Mouse (Mus musculus) G1E (cell line): ENCODE measurements at regions not wholly inside any gene's neighbourhood (a gene's known extent, or its start where the extent isn't known, plus 50 kb on each side); places are given as distances from the start of the nearest gene placed in this dataset.

Source experiments
- ATAC-seq: 2 replicates; pipeline ENCODE4 v1.8.0; 2016; ENCODE audit warnings: mild to moderate bottlenecking; ENCODE audit not compliant: insufficient number of reproducible peaks, poor library complexity, low FRiP score, severe bottlenecking; ENCODE audit errors: extremely low read depth
- DNase-seq: peaks from one replicate; pipeline ENCODE4 v3.0.0; 2012; ENCODE audit warnings: low spot score
- H3K27me3 ChIP-seq: 2 replicates; pipeline ENCODE4 v1.6.1; 2012; ENCODE audit warnings: mild to moderate bottlenecking, low read length, inconsistent platforms; ENCODE audit not compliant: insufficient read depth
- H3K36me3 ChIP-seq: replicated peaks from 2 replicates; pipeline ENCODE3; 2012; ENCODE audit warnings: mild to moderate bottlenecking, inconsistent platforms
- H3K4me1 ChIP-seq: 2 replicates; pipeline ENCODE4 v1.6.1; 2012; ENCODE audit warnings: low read depth, low read length, inconsistent platforms, mixed read lengths; ENCODE audit not compliant: insufficient read depth
- H3K4me3 ChIP-seq: 2 replicates; pipeline ENCODE4 v1.5.1; 2012; ENCODE audit warnings: low read depth, mild to moderate bottlenecking, inconsistent platforms, low read length, moderate library complexity, mixed read lengths
- H3K9me3 ChIP-seq: replicated peaks from 2 replicates; pipeline ENCODE4 v1.6.1; 2012; ENCODE audit warnings: inconsistent platforms
- CTCF ChIP-seq: IDR thresholded peaks from 2 replicates; pipeline ENCODE4 v1.5.1; 2012; ENCODE audit warnings: low read depth, low read length, inconsistent platforms, mixed read lengths
- GATA1 ChIP-seq: IDR thresholded peaks from 2 replicates; pipeline ENCODE4 v1.6.1; 2012; ENCODE audit warnings: borderline replicate concordance, low read length, inconsistent platforms, mixed read lengths
- GATA2 ChIP-seq: IDR thresholded peaks from 2 replicates; pipeline ENCODE4 v1.6.1; 2012; ENCODE audit warnings: low read depth, low read length, inconsistent platforms, borderline replicate concordance
- POLR2AphosphoS5 ChIP-seq: IDR thresholded peaks from 2 replicates; pipeline ENCODE4 v1.6.1; 2012; ENCODE audit warnings: low read depth, low read length, inconsistent platforms; ENCODE audit not compliant: insufficient replicate concordance
- TAL1 ChIP-seq: conservative IDR thresholded peaks from 2 replicates; pipeline ENCODE4 v1.6.1; 2012; ENCODE audit warnings: low read depth, low read length, inconsistent platforms, mixed read lengths

DNA sequence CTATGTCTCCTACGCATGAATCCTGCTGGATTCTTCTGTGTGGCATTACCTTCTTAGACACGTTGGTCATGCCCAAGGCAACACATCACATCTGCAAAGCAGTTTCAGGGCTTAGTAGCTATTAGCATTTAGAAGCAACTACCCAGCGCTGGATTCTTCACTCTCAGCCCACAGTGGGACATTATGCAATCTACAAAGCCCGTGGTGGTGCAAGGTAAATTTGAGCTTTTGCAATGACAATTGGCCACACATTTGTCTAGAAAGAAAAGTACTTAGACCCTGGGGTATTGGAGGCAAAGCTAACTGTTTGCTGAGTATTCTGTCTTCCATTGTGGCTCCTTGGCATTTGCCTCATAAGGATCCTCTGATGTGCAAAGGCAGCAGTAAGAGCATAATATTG is 144.5 kb upstream of the Krr1 start:
- peaks cover 8% of the 10 kb centered on the region; the same call in 1 of the 2 replicates for H3K4me1 ChIP-seq
- H3K36me3 ChIP-seq, result no peaks in the 10 kb centered on the region
- TF ChIP-seq GATA2, result no peak
- TF ChIP-seq POLR2AphosphoS5, result no peak
- TF ChIP-seq CTCF, result no peak
- no peak for TF ChIP-seq GATA1
- no peak for TF ChIP-seq TAL1
- DNase-seq (no peak), ATAC-seq (no peak)
- no peaks in the 10 kb centered on the region for H3K27me3 ChIP-seq
- H3K9me3 ChIP-seq, result no peaks in the 10 kb centered on the region
- no peak overlapping the region for H3K4me3 ChIP-seq

DNA sequence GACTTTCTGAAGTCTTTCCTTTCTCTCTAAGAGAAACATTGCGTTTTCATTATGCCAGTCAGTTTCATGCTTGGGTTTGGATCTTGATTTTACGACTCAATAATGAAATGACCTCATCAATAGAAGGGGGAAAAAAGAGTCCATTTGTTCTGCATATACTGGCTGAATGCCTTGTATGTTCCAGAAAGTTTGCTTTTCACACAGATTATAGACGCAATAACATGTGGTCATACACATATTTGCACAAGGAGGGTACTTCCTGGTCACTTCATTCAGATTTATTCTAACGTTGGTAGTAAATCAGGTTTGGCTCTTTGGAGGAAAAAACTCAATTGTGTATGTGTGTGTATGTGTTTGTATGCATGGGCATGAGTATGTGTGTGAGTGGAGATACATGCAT is 143.9 kb upstream of the Krr1 start:
- no peak for TF ChIP-seq CTCF
- TF ChIP-seq GATA1, result no peak
- no peak for TF ChIP-seq GATA2
- no peak for TF ChIP-seq POLR2AphosphoS5
- no peak for TF ChIP-seq TAL1
- Histone ChIP-seq H3K4me1 (peaks cover 9% of the 10 kb centered on the region), H3K4me3 (no peak overlapping the region), H3K27me3 (no peaks in the 10 kb centered on the region), H3K9me3 (no peaks in the 10 kb centered on the region), H3K36me3 (no peaks in the 10 kb centered on the region)
- no peak for DNase-seq
- no peak for ATAC-seq

DNA sequence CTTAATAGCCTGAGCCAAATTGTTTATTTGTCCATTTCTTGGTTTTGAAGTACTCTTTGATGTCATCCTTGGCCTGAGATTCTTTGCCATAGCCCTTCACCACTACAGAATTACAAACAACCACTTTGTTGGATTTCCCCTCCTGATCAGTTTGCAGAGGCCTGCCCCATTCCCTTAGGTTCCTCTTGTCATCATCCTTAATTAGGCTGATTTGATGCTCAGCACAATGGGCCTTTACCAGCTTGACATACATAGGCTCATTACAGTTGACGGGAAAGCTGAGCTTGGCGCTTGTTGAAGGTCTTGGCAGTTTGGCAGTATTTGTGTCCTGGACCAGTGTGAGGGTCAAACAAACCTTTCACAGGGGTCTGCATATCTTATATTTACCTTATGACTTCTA is 143.2 kb upstream of the Krr1 start:
- peaks cover 14% of the 10 kb centered on the region for H3K4me1 ChIP-seq
- no peak for ATAC-seq
- H3K27me3 ChIP-seq, result no peaks in the 10 kb centered on the region
- no peak for DNase-seq
- no peak overlapping the region for H3K4me3 ChIP-seq
- H3K9me3 ChIP-seq, result no peaks in the 10 kb centered on the region
- no peaks in the 10 kb centered on the region for H3K36me3 ChIP-seq
- TF ChIP-seq TAL1 (no peak), GATA2 (no peak), CTCF (no peak), POLR2AphosphoS5 (no peak), GATA1 (no peak)

DNA sequence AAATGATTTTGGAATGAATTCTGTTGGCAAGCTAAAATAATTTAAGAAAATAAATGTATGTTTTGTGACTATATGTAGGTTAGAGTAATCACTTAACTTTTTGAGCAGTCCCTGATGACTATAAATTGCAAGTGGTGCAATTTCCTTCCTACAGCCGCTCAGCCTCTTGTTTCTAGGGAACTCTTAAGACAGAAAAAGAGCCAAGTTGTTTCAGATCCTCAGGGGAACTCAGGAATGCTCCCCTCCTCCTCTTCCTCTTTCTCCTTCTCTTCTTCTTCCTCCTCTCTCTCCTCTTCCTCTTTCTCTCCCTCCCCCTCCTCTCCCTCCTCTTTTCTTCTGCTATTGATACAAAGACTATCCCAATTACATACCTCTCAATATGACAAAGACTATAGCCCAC is 141.4 kb upstream of the Krr1 start:
- H3K9me3 ChIP-seq, result no peaks in the 10 kb centered on the region
- H3K27me3 ChIP-seq, result no peaks in the 10 kb centered on the region
- H3K4me3 ChIP-seq, result no peak overlapping the region
- no peak for DNase-seq
- no peak for ATAC-seq
- H3K4me1 ChIP-seq, result peaks cover 19% of the 10 kb centered on the region
- H3K36me3 ChIP-seq, result no peaks in the 10 kb centered on the region
- TF ChIP-seq GATA1, result no peak
- no peak for TF ChIP-seq GATA2
- TF ChIP-seq TAL1, result no peak
- no peak for TF ChIP-seq POLR2AphosphoS5
- no peak for TF ChIP-seq CTCF

DNA sequence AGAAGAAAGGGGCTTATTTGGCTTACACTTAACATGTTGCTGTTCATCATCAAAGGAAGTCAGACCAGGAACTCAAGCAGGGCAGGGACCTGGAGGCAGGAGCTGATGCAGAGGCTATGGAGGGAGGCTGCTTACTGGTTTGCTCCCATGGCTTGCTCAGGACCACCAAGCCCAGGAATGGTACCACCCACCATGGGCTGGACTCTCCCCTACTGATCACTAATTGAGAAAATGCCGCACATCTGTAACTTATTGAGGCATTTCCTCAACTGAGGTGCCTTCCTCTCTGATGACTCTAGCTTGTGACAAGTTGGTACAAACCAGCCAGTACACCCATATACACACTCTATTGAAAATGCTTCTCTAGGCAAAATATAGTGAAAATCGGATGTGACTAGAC is 138.9 kb upstream of the Krr1 start:
- TF ChIP-seq POLR2AphosphoS5 (no peak), GATA1 (no peak), TAL1 (no peak), CTCF (no peak), GATA2 (no peak)
- Histone ChIP-seq H3K27me3 (no peaks in the 10 kb centered on the region), H3K36me3 (no peaks in the 10 kb centered on the region), H3K4me1 (peaks cover 29% of the 10 kb centered on the region), H3K9me3 (no peaks in the 10 kb centered on the region), H3K4me3 (no peak overlapping the region)
- DNase-seq (no peak), ATAC-seq (no peak)

DNA sequence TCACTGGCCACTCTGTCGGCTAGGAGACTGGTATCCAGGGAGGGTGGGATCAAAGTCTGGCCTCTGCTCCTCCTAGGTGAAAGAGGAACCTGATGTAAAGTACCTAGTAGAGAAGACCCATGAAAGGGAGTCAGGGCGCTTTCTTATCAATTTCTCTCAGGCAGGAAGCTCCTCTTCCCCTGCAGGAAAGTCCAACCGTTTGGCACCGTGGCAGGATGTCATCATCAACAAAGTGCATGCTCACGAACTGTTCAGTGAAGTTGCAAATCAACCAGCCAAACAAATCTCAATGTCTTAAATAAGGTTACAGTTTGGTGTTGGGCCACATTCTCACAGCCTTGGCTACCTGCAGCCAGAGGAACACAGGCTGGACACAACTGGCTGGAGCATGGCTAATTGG is 138.2 kb upstream of the Krr1 start:
- no peak for TF ChIP-seq CTCF
- TF ChIP-seq GATA1, result no peak
- no peak for TF ChIP-seq POLR2AphosphoS5
- TF ChIP-seq GATA2, result no peak
- TF ChIP-seq TAL1, result no peak
- DNase-seq (peak; percentile 7), ATAC-seq (peak; percentile 86)
- Histone ChIP-seq H3K27me3 (no peaks in the 10 kb centered on the region), H3K36me3 (no peaks in the 10 kb centered on the region), H3K4me1 (peaks cover 29% of the 10 kb centered on the region), H3K9me3 (no peaks in the 10 kb centered on the region), H3K4me3 (no peak overlapping the region)
